Mouse (Mus musculus) yolk sac, embryonic 10.5 days (tissue): ENCODE results near the gene Pigt.

Source experiments
- DNase-seq: peaks from one replicate; pipeline ENCODE4 v3.0.0-alpha.2; 2017; ENCODE audit warnings: low spot score

Pigt gene

GRCm38 (mm10) chr2:164486258-164487114 lies 10.8 kb upstream of the Pigt start:
- DNase-seq, result peak; percentile 37

GRCm38 (mm10) chr2:164487115-164487527 lies 10.2 kb upstream of the Pigt start:
- DNase-seq, result no peak

- DNase-seq, result no peak
These were observed 9.5 kb upstream of the Pigt start for GRCm38 (mm10) chr2:164487812-164488211.

- DNase-seq, result no peak
These were observed 3.2 kb upstream of the Pigt start for GRCm38 (mm10) chr2:164494126-164494525.

GRCm38 (mm10) chr2:164496331-164496730 lies 989 bp upstream of the Pigt start:
- DNase-seq, result no peak

- DNase-seq, result no peak
These were observed 460 bp downstream of the Pigt start for GRCm38 (mm10) chr2:164497691-164498268.

GRCm38 (mm10) chr2:164499317-164499716 lies 2.0 kb downstream of the Pigt start:
- no peak for DNase-seq

GRCm38 (mm10) chr2:164500511-164500910 lies 3.2 kb downstream of the Pigt start:
- DNase-seq, result no peak

GRCm38 (mm10) chr2:164504919-164505318 lies 7.6 kb downstream of the Pigt start:
- DNase-seq, result no peak

- DNase-seq, result peak; percentile 63
These were observed 8.5 kb downstream of the Pigt start for GRCm38 (mm10) chr2:164505619-164506347.

GRCm38 (mm10) chr2:164507811-164508210 lies 10.5 kb downstream of the Pigt start:
- DNase-seq, result no peak

GRCm38 (mm10) chr2:164510621-164511190 lies 13.4 kb downstream of the Pigt start:
- peak; percentile 54 for DNase-seq

GRCm38 (mm10) chr2:164512121-164512909 lies 15.0 kb downstream of the Pigt start:
- DNase-seq, result no peak

- DNase-seq, result no peak
These were observed 16.1 kb downstream of the Pigt start for GRCm38 (mm10) chr2:164513389-164513788.

- peak; percentile 65 for DNase-seq
These were observed 17.6 kb downstream of the Pigt start for GRCm38 (mm10) chr2:164514916-164515315.

GRCm38 (mm10) chr2:164515897-164516296 lies 18.6 kb downstream of the Pigt start:
- DNase-seq, result no peak

- DNase-seq, result no peak
These were observed 19.3 kb downstream of the Pigt start for GRCm38 (mm10) chr2:164516592-164516991.

GRCm38 (mm10) chr2:164517485-164518221 lies 20.3 kb downstream of the Pigt start:
- DNase-seq, result peak; percentile 54

- DNase-seq, result no peak
These were observed 21.2 kb downstream of the Pigt start for GRCm38 (mm10) chr2:164518266-164519170.

GRCm38 (mm10) chr2:164519171-164519526 lies 21.8 kb downstream of the Pigt start:
- DNase-seq, result no peak
